Mouse (Mus musculus) right cerebral cortex, adult 2 months (tissue): ENCODE results near the gene Prkab1.

Experiments used
- DNase-seq, 2 experiments: peaks; one replicate each; pipeline ENCODE4 v3.0.0; 2021 to 2022; ENCODE audit warnings: low spot score in 2 of 2

Gene Prkab1

DNA sequence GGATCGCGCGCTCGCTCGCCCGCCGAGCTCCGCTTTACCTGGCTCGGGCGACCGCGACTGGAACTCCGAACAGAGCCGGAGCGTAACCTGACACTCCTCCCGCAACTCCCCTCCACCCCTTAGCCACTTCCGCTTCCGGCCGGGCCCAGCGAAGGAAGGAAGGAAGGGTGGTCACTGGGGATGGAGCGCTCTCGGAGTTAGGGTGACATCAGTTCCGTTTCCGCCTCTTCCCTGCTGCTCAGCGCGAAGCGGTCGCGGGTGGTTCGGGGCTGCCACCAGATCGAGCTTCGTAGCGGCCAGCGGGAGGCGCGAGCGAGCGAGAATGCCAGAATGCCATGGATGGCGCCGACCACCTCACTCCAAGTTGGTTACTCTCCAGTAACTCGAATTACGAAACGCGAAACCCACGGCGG, at the start of gene Prkab1:
Gene Prkab1, minus strand, starts transcription at position 182 of the 413 bp plus-strand sequence.
- DNase-seq = peak; percentile 90 to 91

GRCm38 (mm10) chr5:116069618-116070017, 45.3 kb upstream of the Prkab1 start:
- DNase-seq = no peak

DNA sequence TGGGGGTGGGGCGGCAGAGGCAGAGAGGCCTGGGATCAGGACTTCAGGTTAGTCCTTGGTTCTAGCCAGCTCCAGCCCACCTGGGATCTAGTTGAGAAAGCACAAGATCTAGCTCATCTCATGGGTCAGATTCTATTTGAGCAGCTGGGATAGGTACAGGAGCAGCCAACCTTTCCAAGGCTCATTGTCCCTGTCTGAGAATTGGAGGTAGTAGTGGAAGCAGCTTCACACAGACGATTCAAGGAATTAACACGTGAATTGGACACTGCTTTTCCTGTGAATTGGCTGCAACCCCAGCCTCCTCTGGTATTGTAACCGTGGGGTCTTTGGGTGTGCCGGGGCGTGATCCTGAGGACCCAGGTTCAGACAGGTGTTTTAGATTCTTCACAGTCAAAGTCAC, 28.5 kb upstream of the Prkab1 start:
- DNase-seq = no peak

DNA sequence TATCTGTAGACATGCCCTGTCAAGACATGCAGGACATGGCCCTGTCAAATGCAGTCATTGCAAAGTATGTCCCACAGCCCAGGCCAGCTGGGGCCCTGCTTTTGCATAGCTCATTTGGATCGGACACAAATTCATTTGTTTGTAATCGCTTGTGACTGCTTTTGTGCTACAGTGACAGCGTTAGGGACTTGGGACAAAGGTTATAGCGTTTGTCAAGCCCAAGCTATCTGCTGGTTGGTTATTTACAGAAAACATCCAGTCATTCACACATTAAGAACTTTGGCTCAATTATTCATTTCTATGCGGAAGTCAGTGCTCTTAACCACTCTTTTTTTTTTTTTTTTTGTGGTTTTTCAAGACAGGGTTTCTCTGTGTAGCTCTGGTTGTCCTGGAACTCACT, 27.9 kb upstream of the Prkab1 start:
- no peak for DNase-seq

DNA sequence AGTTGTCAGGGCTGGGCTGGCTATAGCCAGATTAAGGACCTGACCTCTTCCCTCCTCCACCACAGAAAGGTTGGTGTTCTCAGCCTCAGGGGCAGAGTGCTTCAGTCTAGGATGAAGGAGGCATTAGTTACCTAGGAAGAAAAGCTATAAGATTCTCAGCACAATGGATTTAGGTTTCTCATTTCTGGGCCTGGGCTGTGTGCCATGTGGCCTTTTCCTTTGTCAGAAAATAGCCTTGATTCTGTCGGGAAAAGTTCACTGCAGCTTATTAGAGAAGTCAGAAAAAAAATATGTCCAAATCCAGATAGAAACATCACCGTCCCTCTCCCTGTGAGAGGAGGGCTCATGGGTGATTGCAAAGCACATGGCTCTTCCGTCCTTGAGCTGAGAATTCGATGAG, 25.5 kb upstream of the Prkab1 start:
- DNase-seq = no peak

GRCm38 (mm10) chr5:116048321-116048720, 24.0 kb upstream of the Prkab1 start:
- DNase-seq = no peak

DNA sequence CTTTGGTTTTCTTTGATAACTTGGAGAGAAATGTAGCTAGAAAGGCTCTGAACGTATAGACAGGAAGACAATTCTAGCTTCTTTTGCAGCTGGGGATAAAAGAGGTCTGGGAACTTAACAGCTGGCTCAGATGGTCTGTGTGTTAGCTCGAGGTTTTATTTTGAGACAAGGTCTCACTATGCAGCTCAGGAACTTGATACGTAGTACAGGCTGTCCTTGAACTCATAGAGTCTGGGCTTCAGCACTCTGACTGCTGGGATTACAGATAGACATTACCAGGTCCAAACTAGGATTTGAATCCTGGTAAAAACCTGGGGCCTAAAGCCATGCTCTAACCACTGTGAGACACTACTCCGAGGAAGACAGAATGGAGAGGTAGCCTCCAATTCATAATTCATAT, 21.9 kb upstream of the Prkab1 start:
- no peak for DNase-seq

DNA sequence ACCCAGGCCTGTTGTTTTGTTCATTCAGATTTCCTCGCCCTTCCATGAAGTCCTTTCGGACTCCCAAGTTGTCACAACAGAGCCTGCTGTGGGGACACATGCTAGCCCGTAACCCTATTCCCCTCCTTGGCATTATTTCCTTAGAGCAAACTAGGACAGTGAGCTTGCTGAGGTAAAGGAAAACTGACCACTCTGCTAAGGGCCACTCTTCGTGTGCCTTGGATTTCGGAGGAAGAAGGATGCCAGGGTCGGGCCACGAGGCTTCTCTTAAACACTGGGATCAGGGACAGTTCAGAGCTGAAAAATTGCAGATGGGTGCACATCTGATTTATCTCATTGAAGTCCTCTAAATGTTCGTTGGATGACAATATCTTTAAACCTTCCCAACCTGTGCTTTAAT, 21.3 kb upstream of the Prkab1 start:
- no peak for DNase-seq

- no peak for DNase-seq
These were observed 17.9 kb upstream of the Prkab1 start for GRCm38 (mm10) chr5:116042241-116042640.

- DNase-seq = no peak
These were observed 15.4 kb upstream of the Prkab1 start for GRCm38 (mm10) chr5:116039706-116040105.

DNA sequence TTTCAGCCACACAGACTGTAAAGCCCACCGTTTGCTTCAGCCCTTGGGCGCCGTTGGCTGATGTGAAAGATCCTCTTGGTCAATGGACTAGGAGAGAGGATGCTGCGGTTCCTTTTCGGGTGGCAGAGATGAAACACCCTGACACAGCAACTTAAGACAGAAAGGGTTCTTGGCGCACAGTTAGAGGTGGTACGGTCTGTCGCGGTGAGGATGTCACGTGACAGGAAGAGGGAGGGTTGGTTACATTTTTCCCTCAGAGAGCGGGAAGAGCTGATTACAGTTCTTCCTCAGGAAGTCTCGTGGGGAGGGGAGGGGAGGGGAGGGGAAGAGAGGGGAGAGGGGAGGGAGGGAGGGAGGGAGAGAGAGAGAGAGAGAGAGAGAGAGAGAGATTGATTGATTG, 13.4 kb upstream of the Prkab1 start:
- DNase-seq = no peak

GRCm38 (mm10) chr5:116036465-116036864, 12.2 kb upstream of the Prkab1 start:
- DNase-seq = no peak

GRCm38 (mm10) chr5:116031190-116031577, 6.9 kb upstream of the Prkab1 start:
- DNase-seq = peak; percentile 57 to 74

DNA sequence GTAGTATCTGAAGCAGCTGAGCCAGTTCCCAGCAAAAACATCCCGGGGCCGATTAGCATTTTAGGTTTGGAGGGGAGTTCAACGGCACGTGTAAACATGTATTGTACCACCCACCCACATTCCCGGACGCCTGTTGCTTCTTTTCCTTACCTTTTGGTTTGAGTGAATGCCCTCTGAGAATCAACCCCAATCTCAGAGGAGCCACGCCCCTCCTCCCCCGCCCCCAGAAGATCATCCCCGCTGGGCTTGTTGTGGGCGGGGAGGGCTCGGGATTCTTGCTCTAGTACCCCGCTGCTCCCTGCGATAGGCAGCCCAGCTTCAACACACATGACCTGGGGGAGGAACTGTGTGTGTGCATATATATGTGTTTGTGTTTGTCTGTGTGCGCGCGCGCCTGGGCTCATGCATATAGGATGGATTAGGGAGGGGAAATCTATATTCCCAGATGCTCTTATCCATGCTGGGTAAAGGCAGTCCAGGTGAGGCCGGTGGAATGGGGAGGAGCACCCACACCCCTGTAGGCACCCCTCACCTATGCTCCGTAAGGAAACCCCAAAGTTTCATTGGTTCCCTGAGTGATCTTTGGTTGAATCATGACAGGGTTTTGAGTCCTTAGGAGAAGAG, 6.4 kb upstream of the Prkab1 start:
- DNase-seq = peak in 1 of 2 experiments; percentile 5

DNA sequence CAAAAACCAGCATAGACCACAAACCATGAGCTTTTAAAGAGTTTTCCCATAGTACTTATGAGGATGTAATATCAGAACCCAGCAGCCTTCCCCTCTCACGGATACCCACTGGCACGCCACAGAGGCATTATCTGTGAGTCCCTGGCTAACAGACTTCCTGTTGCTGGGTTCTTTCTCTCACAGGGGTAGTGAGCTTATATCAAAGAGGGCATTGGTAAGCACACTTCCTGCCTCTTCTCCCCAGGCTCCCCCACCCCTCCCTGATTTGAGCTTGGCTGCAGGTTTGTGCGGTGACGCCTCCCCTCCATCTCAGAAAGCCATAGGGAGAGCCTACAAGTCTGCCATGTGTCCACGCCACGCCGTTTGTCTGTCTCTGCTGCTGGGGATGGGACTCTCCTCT, 4.8 kb upstream of the Prkab1 start:
- DNase-seq = no peak

DNA sequence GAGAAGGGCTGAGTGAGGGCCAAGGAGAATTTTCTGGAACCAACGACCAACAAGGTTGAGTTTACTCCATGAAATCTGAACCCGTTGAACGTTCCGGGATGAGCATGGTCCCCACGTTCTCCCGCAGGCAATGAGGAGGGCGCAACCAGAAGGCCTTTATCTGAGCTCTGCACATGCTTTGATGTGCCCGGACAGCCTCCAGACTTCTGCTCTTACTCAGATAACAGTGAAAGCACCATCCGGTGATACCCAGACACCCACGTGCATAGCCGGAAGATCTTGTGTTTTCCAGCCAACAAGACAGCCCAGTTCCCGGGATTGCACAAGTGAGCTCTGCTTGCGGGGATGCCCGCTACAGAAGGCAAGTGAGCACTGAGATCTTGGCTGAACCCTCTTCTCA, 2.3 kb upstream of the Prkab1 start:
- no peak for DNase-seq

DNA sequence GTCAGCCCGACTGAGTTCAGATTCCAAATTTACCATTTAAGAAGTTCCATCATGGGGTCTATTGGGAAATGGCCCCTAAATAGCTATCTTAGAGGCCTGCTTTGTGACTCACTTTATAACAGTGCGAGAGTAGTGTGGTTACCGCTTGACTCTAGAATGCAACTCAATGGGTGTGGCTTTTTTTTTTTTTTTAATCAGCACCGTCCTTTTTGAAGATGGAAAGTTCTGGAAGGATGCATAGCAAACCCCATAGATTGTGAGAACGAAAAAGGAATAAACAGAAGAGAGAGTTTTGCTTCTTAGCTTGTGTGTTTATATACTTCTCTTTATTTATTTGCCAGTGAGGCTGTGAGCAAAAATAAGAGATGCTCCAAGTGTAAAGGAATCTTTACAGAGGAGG, 1.8 kb upstream of the Prkab1 start:
- DNase-seq = no peak

DNA sequence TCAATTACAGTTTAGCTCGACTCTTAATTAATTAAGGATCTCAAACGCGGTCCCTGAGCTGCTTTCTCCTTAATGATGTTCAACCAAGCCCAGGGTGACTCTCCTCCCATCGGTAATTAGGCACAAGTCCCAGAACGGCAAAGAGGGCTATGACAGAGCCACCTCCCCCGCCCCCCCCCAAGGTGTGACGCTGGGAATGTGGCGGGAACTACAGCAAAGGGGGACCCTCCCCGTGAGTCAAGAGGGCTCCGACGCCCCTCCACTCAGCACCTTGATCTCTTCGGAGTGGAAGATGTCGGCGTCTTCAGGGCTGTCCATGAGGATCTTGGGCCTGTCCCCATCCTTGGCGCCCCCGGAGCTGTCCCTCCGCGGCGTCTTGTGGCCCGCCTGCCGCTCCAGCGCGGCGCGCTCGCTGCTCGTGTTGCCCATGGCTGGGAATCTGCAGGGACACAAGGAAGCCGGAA, 455 bp downstream of the Prkab1 start:
- no peak for DNase-seq

GRCm38 (mm10) chr5:116023251-116023661, 1.1 kb downstream of the Prkab1 start:
- no peak for DNase-seq

- DNase-seq = no peak
These were observed 1.6 kb downstream of the Prkab1 start for GRCm38 (mm10) chr5:116022658-116023200.

DNA sequence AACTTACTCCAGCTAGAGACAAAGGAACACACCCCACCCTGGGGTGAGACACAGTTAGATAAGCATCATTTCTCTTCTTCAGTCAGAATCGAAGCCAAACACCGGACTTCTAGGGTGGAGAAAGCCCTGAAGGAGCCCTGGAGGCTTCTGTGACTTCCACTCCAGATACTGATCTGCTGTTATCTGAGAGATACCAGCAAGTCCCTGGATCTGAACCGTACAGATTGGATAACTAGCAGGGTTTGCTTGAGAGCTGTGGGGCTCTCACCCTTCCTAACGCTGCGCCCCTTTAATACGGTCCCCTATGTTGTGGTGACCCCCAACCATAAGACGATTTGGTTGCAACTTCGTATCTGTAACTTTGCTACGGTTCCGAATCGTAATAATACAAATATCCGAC, 2.2 kb downstream of the Prkab1 start:
- no peak for DNase-seq

- no peak for DNase-seq
These were observed 2.8 kb downstream of the Prkab1 start for GRCm38 (mm10) chr5:116021552-116021951.

GRCm38 (mm10) chr5:116019371-116019770, 4.9 kb downstream of the Prkab1 start:
- DNase-seq = no peak

GRCm38 (mm10) chr5:116018784-116019183, 5.5 kb downstream of the Prkab1 start:
- no peak for DNase-seq
